Comparison of ENCODE assay signal across 8 mouse cellular contexts in the genomic region with DNA sequence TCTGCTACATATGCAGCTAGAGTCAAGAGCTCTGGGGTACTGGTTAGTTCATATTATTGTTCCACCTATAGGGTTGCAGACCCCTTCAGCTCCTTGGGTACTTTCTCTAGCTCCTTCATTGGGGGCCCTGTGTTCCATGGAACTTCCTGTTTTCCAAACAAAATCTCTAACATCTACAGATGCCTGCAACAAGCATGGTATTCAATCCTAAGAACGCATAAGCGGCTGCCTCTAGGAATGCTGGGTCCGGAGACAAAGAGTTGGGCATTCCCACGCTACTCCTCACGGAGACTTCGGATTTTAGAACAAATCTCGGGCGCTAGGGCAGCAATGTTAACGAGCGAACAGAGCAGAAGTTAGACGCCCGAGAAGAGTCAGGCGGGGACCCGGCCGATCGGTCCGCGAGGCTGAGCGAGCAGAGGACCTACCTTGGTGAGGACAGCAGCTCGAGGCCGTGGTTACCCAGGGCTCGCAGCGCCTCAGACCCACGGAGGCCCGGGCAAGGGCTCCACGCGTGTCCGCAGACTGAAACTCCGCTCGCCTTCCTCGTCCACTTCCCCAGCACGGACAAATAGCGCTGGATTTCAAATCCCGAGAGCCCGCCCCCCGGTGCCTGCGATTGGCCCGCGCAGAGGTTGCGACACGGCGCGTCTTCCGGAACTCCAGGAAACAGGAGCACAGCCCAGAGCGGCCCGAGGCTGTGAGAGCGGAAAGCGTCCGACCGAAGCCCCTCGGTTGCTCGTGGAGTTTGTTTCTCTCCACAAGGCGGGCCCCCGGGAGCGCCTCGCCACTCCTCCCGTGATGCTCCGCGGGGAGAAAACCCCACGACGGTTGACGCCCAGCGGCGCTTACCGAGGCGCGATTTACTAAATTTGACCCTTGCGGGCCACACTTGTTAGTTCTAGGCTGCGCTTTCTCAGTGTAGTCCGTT. TPM values are rescaled to one million over a fixed set of nuclear protein-coding genes. Genes with fewer than 3 reads are reported as not detected.
DNase-seq lines count a peak whose midpoint lies in the region; ATAC-seq and TF ChIP-seq lines count a peak whose summit lies in the region.

A gene (minus strand): TSS at position 584 of the 931 bp plus-strand sequence.

- no peak for TF ChIP-seq EP300 in CH12.LX (IDR thresholded peaks at IDR 0.05; ENCODE audit: low read length)

- DNase-seq in CH12.LX (ENCODE audit: extremely low read depth): peak; percentile 95
- DNase-seq in c-Kit-positive CD71-positive TER-119-negative erythroid progenitor cells, embryonic 14.5 days (ENCODE audit: low read depth): peak; percentile 91
- peak; percentile 97 for DNase-seq in forebrain, embryonic 11.5 days (ENCODE audit: low spot score)
- DNase-seq in kidney, postnatal 36 days: peak; percentile 95 to 97
- DNase-seq in telencephalon, adult 2 months (ENCODE audit: low read depth, low spot score): peak; percentile 90

- no peak for TF ChIP-seq CTCF in CH12.LX (conservative IDR thresholded peaks at IDR 0.05 in 1 of 2, IDR thresholded peaks at IDR 0.05 in 1 of 2; ENCODE audit: low read depth in 2 of 2, low read length in 2 of 2)

- WGBS in forebrain, embryonic 11.5 days: under 1% methylated on average over 70 of the region's 70 CpGs
- WGBS in heart, embryonic 16.5 days: 0% methylated on average over 70 of the region's 70 CpGs
- under 1% methylated on average over 70 of the region's 70 CpGs for WGBS in liver, embryonic 15.5 days (ENCODE audit: insufficient replicate concordance)
- under 1% methylated on average over 70 of the region's 70 CpGs for WGBS in neural tube, embryonic 12.5 days

- in situ Hi-C loops in CH12.LX (cut with MboI; ENCODE audit: low pct_ligation_motif_present, low pct_unique_long_range_greater_than_20kb, low sequenced_read_pairs): loop anchor here (25.0 kb wide), 1 partner anchor 210 kb away; a partner anchor contains a TSS

- H3K9ac ChIP-seq in CH12.LX (ENCODE audit: insufficient read depth, low read depth): peak within 1 kb of the TSS; percentile 80
- H3K9ac ChIP-seq in forebrain, embryonic 11.5 days (ENCODE audit: low read length): peak within 1 kb of the TSS; percentile 66
- H3K9ac ChIP-seq in heart, embryonic 16.5 days (ENCODE audit: low read length): peak within 1 kb of the TSS; percentile 90
- peak within 1 kb of the TSS; percentile 86 for H3K9ac ChIP-seq in liver, embryonic 15.5 days
- H3K9ac ChIP-seq in neural tube, embryonic 12.5 days: peak within 1 kb of the TSS; percentile 64

- no peaks in the 10 kb centered on the region for H3K9me3 ChIP-seq in CH12.LX (replicated peaks; ENCODE audit: low read length)
- no peaks in the 10 kb centered on the region for H3K9me3 ChIP-seq in forebrain, embryonic 11.5 days (ENCODE audit: control insufficient read depth, low read length)
- no peaks in the 10 kb centered on the region for H3K9me3 ChIP-seq in heart, embryonic 16.5 days (replicated peaks; ENCODE audit: control insufficient read depth, low read length)
- H3K9me3 ChIP-seq in liver, embryonic 15.5 days (replicated peaks): no peaks in the 10 kb centered on the region
- H3K9me3 ChIP-seq in neural tube, embryonic 12.5 days: no peaks in the 10 kb centered on the region; the same call in 1 of the 2 replicates

- peak within 1 kb of the TSS; percentile 88; the same call in 1 of the 2 replicates for H3K4me2 ChIP-seq in CH12.LX (ENCODE audit: insufficient read depth, low read depth, poor library complexity, severe bottlenecking)
- peak within 1 kb of the TSS; percentile 56 for H3K4me2 ChIP-seq in forebrain, embryonic 11.5 days (ENCODE audit: low read depth, low read length, severe bottlenecking)
- peak within 1 kb of the TSS; percentile 75 for H3K4me2 ChIP-seq in heart, embryonic 16.5 days (ENCODE audit: low read depth, low read length)
- peak within 1 kb of the TSS; percentile 77 for H3K4me2 ChIP-seq in liver, embryonic 15.5 days
- peak within 1 kb of the TSS; percentile 72 for H3K4me2 ChIP-seq in neural tube, embryonic 12.5 days (replicated peaks)

- H3K27me3 ChIP-seq in CH12.LX (replicated peaks): no peaks in the 10 kb centered on the region
- no peaks in the 10 kb centered on the region for H3K27me3 ChIP-seq in forebrain, embryonic 11.5 days (ENCODE audit: control insufficient read depth, insufficient read depth, low read length)
- H3K27me3 ChIP-seq in heart, embryonic 16.5 days (ENCODE audit: control insufficient read depth, insufficient read depth, low read length): no peaks in the 10 kb centered on the region
- H3K27me3 ChIP-seq in liver, embryonic 15.5 days: no peaks in the 10 kb centered on the region
- no peaks in the 10 kb centered on the region for H3K27me3 ChIP-seq in neural tube, embryonic 12.5 days (replicated peaks)

- peak; percentile 60; the same call in 1 of the 2 replicates for TF ChIP-seq POLR2A in CH12.LX (IDR thresholded peaks at IDR 0.05; ENCODE audit: low read depth, low read length)

- H3K79me2 ChIP-seq in CH12.LX (replicated peaks; ENCODE audit: control insufficient read depth, extremely low read depth, insufficient read depth, poor library complexity, severe bottlenecking): peaks cover 42% of the 10 kb centered on the region

- ATAC-seq in forebrain, embryonic 11.5 days (replicated peaks; ENCODE audit: low FRiP score): peak; percentile 98
- peak; percentile 99 for ATAC-seq in heart, embryonic 16.5 days (replicated peaks; ENCODE audit: extremely low read depth, insufficient read depth, low FRiP score)
- ATAC-seq in liver, embryonic 15.5 days (ENCODE audit: insufficient read depth): peak; percentile 97
- peak; percentile 100 for ATAC-seq in neural tube, embryonic 12.5 days (ENCODE audit: low FRiP score, low read depth)

- dilution Hi-C loops in CH12.LX (cut with MboI; ENCODE audit: extremely low pct_ligation_motif_present, extremely low pct_unique_long_range_greater_than_20kb, low sequenced_read_pairs): no loop called here

- peak within 1 kb of the TSS; percentile 41 for H3K27ac ChIP-seq in CH12.LX (ENCODE audit: insufficient read depth, low read depth)
- H3K27ac ChIP-seq in forebrain, embryonic 11.5 days (ENCODE audit: low read depth, low read length): peak within 1 kb of the TSS; percentile 86
- H3K27ac ChIP-seq in heart, embryonic 16.5 days (ENCODE audit: low read length): peak within 1 kb of the TSS; percentile 95
- H3K27ac ChIP-seq in liver, embryonic 15.5 days (replicated peaks): peak within 1 kb of the TSS; percentile 99
- H3K27ac ChIP-seq in neural tube, embryonic 12.5 days: peak within 1 kb of the TSS; percentile 70; the same call in 1 of the 2 replicates

- peak within 1 kb of the TSS; percentile 87 to 92 (median 91) for H3K4me3 ChIP-seq in CH12.LX (replicated peaks in 1 of 3; ENCODE audit: low read depth in 2 of 3, low read length in 2 of 3, poor library complexity in 1 of 3)
- peak within 1 kb of the TSS; percentile 79 for H3K4me3 ChIP-seq in forebrain, embryonic 11.5 days (ENCODE audit: low read depth, low read length)
- peak within 1 kb of the TSS; percentile 97 for H3K4me3 ChIP-seq in heart, embryonic 16.5 days (ENCODE audit: low read length)
- H3K4me3 ChIP-seq in liver, embryonic 15.5 days (replicated peaks): peak within 1 kb of the TSS; percentile 98
- H3K4me3 ChIP-seq in neural tube, embryonic 12.5 days: peak within 1 kb of the TSS; percentile 80

- H3K4me1 ChIP-seq in CH12.LX (ENCODE audit: control insufficient read depth in 1 of 2, insufficient read depth in 2 of 2): peaks cover 0 to 16% of the 10 kb centered on the region in 2 experiments; a peak in 3 of 4 replicates
- no peaks in the 10 kb centered on the region for H3K4me1 ChIP-seq in forebrain, embryonic 11.5 days (replicated peaks; ENCODE audit: control insufficient read depth, insufficient read depth, low read length)
- H3K4me1 ChIP-seq in heart, embryonic 16.5 days (ENCODE audit: control insufficient read depth, insufficient read depth, low read length): peaks cover 14% of the 10 kb centered on the region
- peaks cover 25% of the 10 kb centered on the region for H3K4me1 ChIP-seq in liver, embryonic 15.5 days (replicated peaks)
- peaks cover 9% of the 10 kb centered on the region for H3K4me1 ChIP-seq in neural tube, embryonic 12.5 days

- TF ChIP-seq RAD21 in CH12.LX (IDR thresholded peaks at IDR 0.05; ENCODE audit: low read depth, low read length): no peak

- H3K36me3 ChIP-seq in CH12.LX (replicated peaks in 1 of 2; ENCODE audit: control insufficient read depth in 1 of 2, insufficient read depth in 1 of 2, low read length in 1 of 2): peaks cover 0 to 6% of the 10 kb centered on the region in 2 experiments
- H3K36me3 ChIP-seq in forebrain, embryonic 11.5 days (ENCODE audit: control insufficient read depth, insufficient read depth, low read length): no peaks in the 10 kb centered on the region
- H3K36me3 ChIP-seq in heart, embryonic 16.5 days (ENCODE audit: control insufficient read depth, insufficient read depth): no peaks in the 10 kb centered on the region
- 0 out of 2 replicates have a peak, but pooled peaks cover 8% of the 10 kb centered on the region for H3K36me3 ChIP-seq in liver, embryonic 15.5 days (replicated peaks)
- H3K36me3 ChIP-seq in neural tube, embryonic 12.5 days: no peaks in the 10 kb centered on the region

TF ChIP-seq in CH12.LX, 34 proteins besides CTCF, POLR2A, EP300 and RAD21 (continues in another document):
- TF ChIP-seq ZNF384 (IDR thresholded peaks at IDR 0.05; ENCODE audit: low read depth, low read length) (no peak), ZC3H11A (IDR thresholded peaks at IDR 0.05; ENCODE audit: low read depth, low read length) (no peak), BHLHE40 (IDR thresholded peaks at IDR 0.05; ENCODE audit: low read depth, low read length) (0 out of 2 replicates have a peak, but pooled peaks have one; percentile 40), ETS1 (conservative IDR thresholded peaks at IDR 0.05; ENCODE audit: low read depth, low read length) (peak; percentile 53; the same call in 1 of the 2 replicates), HCFC1 (IDR thresholded peaks at IDR 0.05; ENCODE audit: low read depth, low read length) (peak; percentile 88), POLR2AphosphoS2 (IDR thresholded peaks at IDR 0.05; ENCODE audit: low read depth, low read length) (no peak), ZKSCAN1 (IDR thresholded peaks at IDR 0.05; ENCODE audit: borderline replicate concordance, low read depth, low read length) (no peak), MAFK (IDR thresholded peaks at IDR 0.05; ENCODE audit: insufficient replicate concordance, low read length) (no peak), E2F4 (IDR thresholded peaks at IDR 0.05; ENCODE audit: insufficient replicate concordance, low read depth, low read length) (peak; percentile 72; the same call in 1 of the 2 replicates), NELFE (IDR thresholded peaks at IDR 0.05; ENCODE audit: low read depth, low read length) (0 out of 2 replicates have a peak, but pooled peaks have one; percentile 13)

RNA-seq across cellular contexts. Expression of the gene that starts here (rescaled TPM):
- total RNA-seq in CH12.LX (2012; rRNA removed) (12.0 and 14.4 TPM in 2 replicates), CH12.LX (2014; rRNA removed) (34.2 and 39.7 TPM in 2 replicates)
- polyA plus RNA-seq in CH12.LX (2012; ENCODE audit: insufficient read length, low read depth): 22.7 and 27.5 TPM in 2 replicates
- polyA plus RNA-seq in forebrain, embryonic 11.5 days (2014; fragmentation: Nextera tagmentation; extraction: Ambion mirVana): 77.3 and 92.6 TPM in 2 replicates
- 32.3 and 36.2 TPM in 2 replicates for polyA plus RNA-seq in heart, embryonic 16.5 days (2015; fragmentation: Nextera tagmentation; extraction: Ambion mirVana)
- polyA plus RNA-seq in liver, embryonic 15.5 days (2015; fragmentation: Nextera tagmentation; extraction: Ambion mirVana): 32.4 and 36.8 TPM in 2 replicates
- polyA plus RNA-seq in neural tube, embryonic 12.5 days (2016; fragmentation: Nextera tagmentation; extraction: Ambion mirVana): 39.9 and 41.5 TPM in 2 replicates

Comparison
In these comparisons a context has a peak if more than half of its experiments do, and no peak if none do; other contexts are left out.
1. Peak in every context shown above with its lines: DNase-seq, ATAC-seq, H3K4me3 ChIP-seq and H3K27ac ChIP-seq.
2. H3K27ac ChIP-seq: peak in every context shown above with its lines; median percentile 99 in liver, embryonic 15.5 days; 95 in heart, embryonic 16.5 days; 86 in forebrain, embryonic 11.5 days; 70 in neural tube, embryonic 12.5 days; 41 in CH12.LX.